Mouse (Mus musculus): ENCODE measurements around the gene Gm30302. TPM values are rescaled to one million over a fixed set of nuclear protein-coding genes. Genes with fewer than 3 reads are reported as not detected.

Gene Gm30302
- polyA plus RNA-seq, 1 experiment from 2014 or later, result not detected

- WGBS, result 90% methylated on average over 14 of the region's 14 CpGs
- ATAC-seq (replicated peaks; ENCODE audit: low FRiP score), result no peak
These were observed 36.6 kb downstream of the Gm30302 start for GRCm38 (mm10) chr13:49762208-49762607.

GRCm38 (mm10) chr13:49760675-49761074 lies 38.1 kb downstream of the Gm30302 start:
- Histone ChIP-seq H3K27me3 (ENCODE audit: control insufficient read depth, insufficient read depth, low read length) (no peaks in the 10 kb centered on the region), H3K27ac (ENCODE audit: low read depth, low read length) (no peak overlapping the region), H3K36me3 (ENCODE audit: control insufficient read depth, insufficient read depth, low read length) (no peaks in the 10 kb centered on the region), H3K9ac (ENCODE audit: low read length) (no peak overlapping the region), H3K4me2 (ENCODE audit: low read depth, low read length, severe bottlenecking) (no peak overlapping the region), H3K4me3 (ENCODE audit: low read depth, low read length) (no peak overlapping the region), H3K4me1 (replicated peaks; ENCODE audit: control insufficient read depth, insufficient read depth, low read length) (no peaks in the 10 kb centered on the region), H3K9me3 (ENCODE audit: control insufficient read depth, low read length) (no peaks in the 10 kb centered on the region)
- DNase-seq (ENCODE audit: low spot score) (no peak), ATAC-seq (replicated peaks; ENCODE audit: low FRiP score) (no peak)
- WGBS, result 73% methylated on average over 1 of the region's 1 CpGs

More at GRCm38 (mm10) chr13:49762208-49762607, 36.6 kb downstream of the Gm30302 start:
- Histone ChIP-seq H3K4me1 (replicated peaks; ENCODE audit: control insufficient read depth, insufficient read depth, low read length) (no peaks in the 10 kb centered on the region), H3K4me2 (ENCODE audit: low read depth, low read length, severe bottlenecking) (no peak overlapping the region), H3K27ac (ENCODE audit: low read depth, low read length) (no peak overlapping the region), H3K9ac (ENCODE audit: low read length) (no peak overlapping the region), H3K36me3 (ENCODE audit: control insufficient read depth, insufficient read depth, low read length) (no peaks in the 10 kb centered on the region), H3K4me3 (ENCODE audit: low read depth, low read length) (no peak overlapping the region), H3K9me3 (ENCODE audit: control insufficient read depth, low read length) (no peaks in the 10 kb centered on the region), H3K27me3 (ENCODE audit: control insufficient read depth, insufficient read depth, low read length) (no peaks in the 10 kb centered on the region)
- DNase-seq (ENCODE audit: low spot score), result no peak

GRCm38 (mm10) chr13:49757966-49758365 lies 40.8 kb downstream of the Gm30302 start:
- 82% methylated on average over 4 of the region's 4 CpGs for WGBS
- ATAC-seq (replicated peaks; ENCODE audit: low FRiP score), result no peak
- no peak overlapping the region for H3K27ac ChIP-seq (ENCODE audit: low read depth, low read length)

GRCm38 (mm10) chr13:49756591-49756990 lies 42.2 kb downstream of the Gm30302 start:
- Histone ChIP-seq H3K27ac (ENCODE audit: low read depth, low read length) (no peak overlapping the region), H3K4me2 (ENCODE audit: low read depth, low read length, severe bottlenecking) (no peak overlapping the region), H3K36me3 (ENCODE audit: control insufficient read depth, insufficient read depth, low read length) (no peaks in the 10 kb centered on the region), H3K9me3 (ENCODE audit: control insufficient read depth, low read length) (no peaks in the 10 kb centered on the region), H3K27me3 (ENCODE audit: control insufficient read depth, insufficient read depth, low read length) (no peaks in the 10 kb centered on the region), H3K4me3 (ENCODE audit: low read depth, low read length) (no peak overlapping the region), H3K9ac (ENCODE audit: low read length) (no peak overlapping the region), H3K4me1 (replicated peaks; ENCODE audit: control insufficient read depth, insufficient read depth, low read length) (no peaks in the 10 kb centered on the region)
- DNase-seq (ENCODE audit: low spot score) (no peak), ATAC-seq (replicated peaks; ENCODE audit: low FRiP score) (no peak)
- 88% methylated on average over 9 of the region's 9 CpGs for WGBS

More at GRCm38 (mm10) chr13:49757966-49758365, 40.8 kb downstream of the Gm30302 start:
- no peaks in the 10 kb centered on the region for H3K9me3 ChIP-seq (ENCODE audit: control insufficient read depth, low read length)
- H3K4me2 ChIP-seq (ENCODE audit: low read depth, low read length, severe bottlenecking), result no peak overlapping the region
- H3K36me3 ChIP-seq (ENCODE audit: control insufficient read depth, insufficient read depth, low read length), result no peaks in the 10 kb centered on the region
- DNase-seq (ENCODE audit: low spot score), result no peak
- no peak overlapping the region for H3K4me3 ChIP-seq (ENCODE audit: low read depth, low read length)
- H3K9ac ChIP-seq (ENCODE audit: low read length), result no peak overlapping the region
- no peaks in the 10 kb centered on the region for H3K4me1 ChIP-seq (replicated peaks; ENCODE audit: control insufficient read depth, insufficient read depth, low read length)
- no peaks in the 10 kb centered on the region for H3K27me3 ChIP-seq (ENCODE audit: control insufficient read depth, insufficient read depth, low read length)

- DNase-seq (ENCODE audit: low spot score) (no peak), ATAC-seq (replicated peaks; ENCODE audit: low FRiP score) (no peak)
- no peaks in the 10 kb centered on the region for H3K9me3 ChIP-seq (ENCODE audit: control insufficient read depth, low read length)
- no peaks in the 10 kb centered on the region for H3K36me3 ChIP-seq (ENCODE audit: control insufficient read depth, insufficient read depth, low read length)
- no peaks in the 10 kb centered on the region for H3K27me3 ChIP-seq (ENCODE audit: control insufficient read depth, insufficient read depth, low read length)
- no peak overlapping the region for H3K4me3 ChIP-seq (ENCODE audit: low read depth, low read length)
- H3K4me2 ChIP-seq (ENCODE audit: low read depth, low read length, severe bottlenecking), result no peak overlapping the region
- 92% methylated on average over 16 of the region's 16 CpGs for WGBS
- H3K27ac ChIP-seq (ENCODE audit: low read depth, low read length), result no peak overlapping the region
- no peak overlapping the region for H3K9ac ChIP-seq (ENCODE audit: low read length)
- H3K4me1 ChIP-seq (replicated peaks; ENCODE audit: control insufficient read depth, insufficient read depth, low read length), result no peaks in the 10 kb centered on the region
These were observed 57.3 kb downstream of the Gm30302 start for GRCm38 (mm10) chr13:49741285-49742040.

- no peaks in the 10 kb centered on the region; the same call in 1 of the 2 replicates for H3K36me3 ChIP-seq (ENCODE audit: control insufficient read depth, insufficient read depth, low read length)
- no peaks in the 10 kb centered on the region for H3K9me3 ChIP-seq (ENCODE audit: control insufficient read depth, low read length)
- DNase-seq (ENCODE audit: low spot score) (no peak), ATAC-seq (replicated peaks; ENCODE audit: low FRiP score) (no peak)
- H3K27me3 ChIP-seq (ENCODE audit: control insufficient read depth, insufficient read depth, low read length), result no peaks in the 10 kb centered on the region
- no peak overlapping the region for H3K4me2 ChIP-seq (ENCODE audit: low read depth, low read length, severe bottlenecking)
- H3K4me3 ChIP-seq (ENCODE audit: low read depth, low read length), result no peak overlapping the region
- 89% methylated on average over 2 of the region's 2 CpGs for WGBS
- no peaks in the 10 kb centered on the region for H3K4me1 ChIP-seq (replicated peaks; ENCODE audit: control insufficient read depth, insufficient read depth, low read length)
- no peak overlapping the region for H3K9ac ChIP-seq (ENCODE audit: low read length)
- no peak overlapping the region for H3K27ac ChIP-seq (ENCODE audit: low read depth, low read length)
These were observed 60.8 kb downstream of the Gm30302 start for GRCm38 (mm10) chr13:49738011-49738410.

GRCm38 (mm10) chr13:49736430-49736829 lies 62.4 kb downstream of the Gm30302 start:
- H3K36me3 ChIP-seq (ENCODE audit: control insufficient read depth, insufficient read depth, low read length), result peaks cover 5% of the 10 kb centered on the region; the same call in 1 of the 2 replicates
- 91% methylated on average over 2 of the region's 2 CpGs for WGBS
- ATAC-seq (replicated peaks; ENCODE audit: low FRiP score), result no peak

More at GRCm38 (mm10) chr13:49736430-49736829, 62.4 kb downstream of the Gm30302 start:
- Histone ChIP-seq H3K9me3 (ENCODE audit: control insufficient read depth, low read length) (no peaks in the 10 kb centered on the region), H3K27ac (ENCODE audit: low read depth, low read length) (no peak overlapping the region), H3K4me3 (ENCODE audit: low read depth, low read length) (no peak overlapping the region), H3K4me2 (ENCODE audit: low read depth, low read length, severe bottlenecking) (no peak overlapping the region), H3K27me3 (ENCODE audit: control insufficient read depth, insufficient read depth, low read length) (no peaks in the 10 kb centered on the region), H3K4me1 (replicated peaks; ENCODE audit: control insufficient read depth, insufficient read depth, low read length) (no peaks in the 10 kb centered on the region), H3K9ac (ENCODE audit: low read length) (no peak overlapping the region)
- DNase-seq (ENCODE audit: low spot score), result no peak
